Mouse (Mus musculus) megakaryocyte, embryonic 14.5 days (primary cell): ENCODE measurements around the gene Pclo. TPM values are rescaled to one million over a fixed set of nuclear protein-coding genes. Genes with fewer than 3 reads are reported as not detected.

Experiments used
- H3K27me3 ChIP-seq: replicated peaks from 2 replicates; pipeline ENCODE3; 2012; ENCODE audit warnings: inconsistent platforms
- H3K36me3 ChIP-seq: replicated peaks from 2 replicates; pipeline ENCODE3; 2012; ENCODE audit warnings: low read length, inconsistent platforms, mixed read lengths
- H3K4me1 ChIP-seq: 2 replicates; pipeline ENCODE4 v1.6.1; 2012; ENCODE audit warnings: inconsistent platforms
- H3K4me3 ChIP-seq: replicated peaks from 2 replicates; pipeline ENCODE3; 2012; ENCODE audit warnings: moderate library complexity, mild to moderate bottlenecking, inconsistent platforms
- H3K9me3 ChIP-seq: 2 replicates; pipeline ENCODE4 v1.6.1; 2012; ENCODE audit warnings: inconsistent platforms
- FLI1 ChIP-seq: IDR thresholded peaks from 2 replicates; pipeline ENCODE4 v1.6.1; 2012; ENCODE audit warnings: low read length, inconsistent platforms, mixed read lengths
- GATA1 ChIP-seq: IDR thresholded peaks from 3 replicates; pipeline ENCODE4 v1.6.1; 2012; ENCODE audit warnings: mixed read lengths, low read length, inconsistent platforms, borderline replicate concordance
- polyA plus RNA-seq: library from polyadenylated mRNA; stranded (reverse); fragments of >175 nt; gene quantifications from 2 replicates; pipeline ENCODE4 v1.2.3, GENCODE M21; 2012; ENCODE audit warnings: low replicate concordance; ENCODE audit not compliant: insufficient read depth

Pclo gene
- polyA plus RNA-seq, 1 experiment: 0.01 TPM

GRCm38 (mm10) chr5:14539961-14540627 lies 25.4 kb downstream of the Pclo start:
- H3K27me3 ChIP-seq: no peaks in the 10 kb centered on the region
- H3K4me1 ChIP-seq: no peaks in the 10 kb centered on the region
- H3K9me3 ChIP-seq: peaks cover 12% of the 10 kb centered on the region; the same call in 1 of the 2 replicates
- no peaks in the 10 kb centered on the region for H3K36me3 ChIP-seq
- TF ChIP-seq FLI1 (no peak), GATA1 (no peak)
- no peak overlapping the region for H3K4me3 ChIP-seq

- no peak for TF ChIP-seq FLI1
- TF ChIP-seq GATA1: no peak
- Histone ChIP-seq H3K4me3 (no peak overlapping the region), H3K4me1 (no peaks in the 10 kb centered on the region), H3K36me3 (no peaks in the 10 kb centered on the region), H3K27me3 (no peaks in the 10 kb centered on the region), H3K9me3 (0 out of 2 replicates have a peak, but pooled peaks cover 5% of the 10 kb centered on the region)
These were observed 60.9 kb downstream of the Pclo start for GRCm38 (mm10) chr5:14575626-14576025.

GRCm38 (mm10) chr5:14591479-14591878 lies 76.8 kb downstream of the Pclo start:
- Histone ChIP-seq H3K4me1 (no peaks in the 10 kb centered on the region), H3K36me3 (no peaks in the 10 kb centered on the region), H3K27me3 (no peaks in the 10 kb centered on the region), H3K4me3 (no peak overlapping the region), H3K9me3 (no peaks in the 10 kb centered on the region)
- TF ChIP-seq GATA1: no peak
- TF ChIP-seq FLI1: no peak

- H3K4me3 ChIP-seq: no peak overlapping the region
- no peaks in the 10 kb centered on the region for H3K9me3 ChIP-seq
- H3K4me1 ChIP-seq: no peaks in the 10 kb centered on the region
- TF ChIP-seq GATA1: no peak
- TF ChIP-seq FLI1: no peak
- H3K27me3 ChIP-seq: no peaks in the 10 kb centered on the region
- no peaks in the 10 kb centered on the region for H3K36me3 ChIP-seq
These were observed 80.8 kb downstream of the Pclo start for GRCm38 (mm10) chr5:14595426-14596013.

- H3K4me1 ChIP-seq: no peaks in the 10 kb centered on the region
- no peaks in the 10 kb centered on the region for H3K36me3 ChIP-seq
- TF ChIP-seq GATA1: no peak
- TF ChIP-seq FLI1: no peak
- no peak overlapping the region for H3K4me3 ChIP-seq
- peaks cover 10% of the 10 kb centered on the region; the same call in 1 of the 2 replicates for H3K9me3 ChIP-seq
- no peaks in the 10 kb centered on the region for H3K27me3 ChIP-seq
These were observed 93.6 kb downstream of the Pclo start for GRCm38 (mm10) chr5:14608318-14608717.

- no peaks in the 10 kb centered on the region for H3K27me3 ChIP-seq
- no peaks in the 10 kb centered on the region for H3K9me3 ChIP-seq
- no peak for TF ChIP-seq FLI1
- no peak for TF ChIP-seq GATA1
- no peaks in the 10 kb centered on the region for H3K36me3 ChIP-seq
- H3K4me1 ChIP-seq: no peaks in the 10 kb centered on the region
- no peak overlapping the region for H3K4me3 ChIP-seq
These were observed 106.4 kb downstream of the Pclo start for GRCm38 (mm10) chr5:14621146-14621545.

GRCm38 (mm10) chr5:14623360-14623759 lies 108.6 kb downstream of the Pclo start:
- H3K27me3 ChIP-seq: no peaks in the 10 kb centered on the region
- no peaks in the 10 kb centered on the region for H3K36me3 ChIP-seq
- TF ChIP-seq FLI1 (no peak), GATA1 (no peak)
- H3K4me3 ChIP-seq: no peak overlapping the region
- no peaks in the 10 kb centered on the region for H3K4me1 ChIP-seq
- no peaks in the 10 kb centered on the region for H3K9me3 ChIP-seq

GRCm38 (mm10) chr5:14641260-14641659 lies 126.5 kb downstream of the Pclo start:
- H3K27me3 ChIP-seq: no peaks in the 10 kb centered on the region
- H3K36me3 ChIP-seq: no peaks in the 10 kb centered on the region
- no peak overlapping the region for H3K4me3 ChIP-seq
- H3K9me3 ChIP-seq: no peaks in the 10 kb centered on the region
- no peaks in the 10 kb centered on the region for H3K4me1 ChIP-seq
- no peak for TF ChIP-seq GATA1
- no peak for TF ChIP-seq FLI1

- no peak overlapping the region for H3K4me3 ChIP-seq
- no peak for TF ChIP-seq GATA1
- TF ChIP-seq FLI1: no peak
- no peaks in the 10 kb centered on the region for H3K27me3 ChIP-seq
- no peaks in the 10 kb centered on the region for H3K36me3 ChIP-seq
- no peaks in the 10 kb centered on the region for H3K9me3 ChIP-seq
- no peaks in the 10 kb centered on the region for H3K4me1 ChIP-seq
These were observed 131.1 kb downstream of the Pclo start for GRCm38 (mm10) chr5:14645856-14646255.

GRCm38 (mm10) chr5:14660637-14661036 lies 145.9 kb downstream of the Pclo start:
- Histone ChIP-seq H3K4me1 (no peaks in the 10 kb centered on the region), H3K4me3 (no peak overlapping the region), H3K36me3 (no peaks in the 10 kb centered on the region), H3K9me3 (no peaks in the 10 kb centered on the region), H3K27me3 (no peaks in the 10 kb centered on the region)
- no peak for TF ChIP-seq FLI1
- no peak for TF ChIP-seq GATA1
